Mouse (Mus musculus): ENCODE measurements around the gene Mycbpap.

The Mycbpap gene

GRCm38 (mm10) chr11:94521219-94521843 lies at the start of gene Mycbpap:
Gene Mycbpap (minus strand): TSS chr11:94521742.
- DNase-seq (ENCODE audit: low spot score in 2 of 2) = peak in 1 of 2 experiments; percentile 65

DNA sequence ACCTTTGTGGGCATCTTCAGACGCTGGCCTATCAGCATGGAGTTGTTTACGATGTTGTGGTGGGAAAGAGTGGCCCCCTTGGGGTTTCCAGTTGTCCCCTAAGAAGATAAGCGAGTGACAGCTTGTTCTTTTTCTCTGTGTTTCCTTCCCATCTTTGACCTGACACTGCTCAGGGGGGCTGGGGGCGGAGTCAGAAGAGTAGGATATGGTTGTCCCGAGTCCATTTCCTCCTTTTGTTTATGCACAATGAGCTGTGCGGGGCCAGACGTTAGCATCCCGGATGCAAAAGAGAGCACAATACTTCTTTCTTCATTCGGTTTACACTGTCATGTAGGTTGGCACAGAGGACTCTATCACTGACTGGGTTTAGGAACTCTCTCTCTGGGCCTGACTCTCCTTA lies 49.1 kb upstream of the Mycbpap start:
- DNase-seq (ENCODE audit: low spot score in 2 of 2) = no peak

GRCm38 (mm10) chr11:94567326-94567725 lies 45.8 kb upstream of the Mycbpap start:
- no peak for DNase-seq (ENCODE audit: low spot score in 2 of 2)

- DNase-seq (ENCODE audit: low spot score in 2 of 2) = no peak
Observed at GRCm38 (mm10) chr11:94566534-94566933, 45.0 kb upstream of the Mycbpap start.

DNA sequence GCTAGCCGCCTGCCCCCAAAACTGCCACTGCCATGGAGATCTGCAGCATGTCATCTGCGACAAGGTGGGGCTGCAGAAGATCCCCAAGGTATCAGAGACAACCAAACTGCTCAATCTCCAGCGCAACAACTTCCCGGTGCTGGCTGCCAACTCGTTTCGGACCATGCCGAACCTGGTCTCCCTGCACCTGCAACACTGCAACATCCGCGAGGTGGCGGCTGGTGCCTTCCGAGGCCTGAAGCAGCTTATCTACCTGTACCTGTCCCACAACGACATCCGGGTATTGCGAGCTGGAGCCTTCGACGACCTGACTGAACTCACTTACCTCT lies 43.6 kb upstream of the Mycbpap start:
- DNase-seq (ENCODE audit: low spot score in 2 of 2) = no peak

DNA sequence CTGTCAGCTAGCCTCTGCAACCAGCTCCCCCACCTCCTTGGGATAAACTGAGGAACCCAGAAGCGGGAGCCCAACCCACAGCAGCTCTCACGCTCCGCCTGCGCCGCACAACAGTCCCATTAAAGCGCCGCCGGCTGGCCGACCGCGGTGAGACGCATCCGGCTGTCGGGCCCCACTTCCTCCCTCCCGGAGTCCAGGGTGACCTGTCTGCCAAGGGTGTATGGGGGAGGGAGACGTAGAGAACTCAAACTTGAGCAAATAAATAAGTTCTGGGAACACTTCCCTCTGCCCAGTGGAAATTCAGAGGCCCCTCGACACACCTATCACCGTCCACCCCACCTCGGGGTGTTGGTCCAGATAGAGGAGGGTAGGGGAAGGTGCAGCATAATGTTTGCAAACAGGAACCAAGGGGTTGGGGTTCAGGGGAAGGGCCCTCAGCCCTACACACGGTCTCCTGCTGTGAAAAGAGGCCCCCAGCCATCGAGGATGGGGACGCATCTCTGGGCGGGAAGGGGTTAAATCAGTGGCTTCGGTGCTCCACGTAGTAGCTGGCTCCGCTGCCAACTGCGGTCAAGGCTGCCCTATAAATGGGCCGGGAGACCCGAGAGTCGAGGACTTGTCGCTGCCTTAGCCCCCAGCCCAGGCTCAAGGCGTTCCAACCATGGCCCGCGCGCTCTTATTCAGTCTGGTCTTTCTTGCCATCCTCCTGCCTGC lies 43.1 kb upstream of the Mycbpap start, which contains the start of gene Chad:
Gene Chad (plus strand): TSS at position 611 of the 714 bp plus-strand sequence.
- DNase-seq (ENCODE audit: low spot score in 2 of 2) = no peak

DNA sequence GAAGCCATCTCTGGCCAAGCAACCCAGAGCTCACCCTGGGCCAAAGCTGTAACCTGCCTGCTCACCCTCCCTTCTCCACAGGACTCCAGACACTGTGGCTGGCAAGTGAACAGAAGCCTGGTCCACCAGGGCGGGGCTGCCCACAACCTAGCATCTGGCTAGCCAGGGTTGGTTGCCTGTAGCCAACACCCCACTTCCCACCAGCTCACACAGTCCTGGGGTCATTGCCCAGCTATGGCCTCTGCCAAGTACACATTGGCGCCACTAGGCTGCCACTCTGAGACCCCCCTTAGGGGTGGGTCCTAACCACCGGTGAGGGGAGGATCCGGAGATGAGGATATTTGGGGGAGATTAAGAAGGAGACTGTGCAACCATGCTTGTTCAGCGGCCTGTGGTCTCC lies 42.3 kb upstream of the Mycbpap start:
- DNase-seq (ENCODE audit: low spot score in 2 of 2) = no peak

DNA sequence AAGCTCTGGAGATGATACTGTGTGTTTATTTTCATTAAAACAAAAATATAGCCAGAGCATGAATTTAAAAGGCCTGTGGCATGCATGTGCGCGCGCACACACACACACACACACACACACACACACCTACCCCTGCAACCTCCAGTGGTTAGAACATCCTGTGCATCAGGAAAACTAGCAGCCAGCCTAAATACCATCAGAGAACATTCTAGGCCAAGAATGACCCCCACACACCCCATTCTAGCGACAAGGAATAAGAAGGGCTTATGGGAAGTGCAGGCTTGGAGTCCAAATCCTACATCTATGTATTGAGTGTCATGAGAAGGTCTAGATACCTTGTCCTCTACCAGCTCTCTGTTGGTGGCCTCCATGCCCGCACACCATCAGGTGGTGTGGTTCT lies 41.8 kb upstream of the Mycbpap start:
- no peak for DNase-seq (ENCODE audit: low spot score in 2 of 2)

GRCm38 (mm10) chr11:94558226-94558625 lies 36.7 kb upstream of the Mycbpap start:
- no peak for DNase-seq (ENCODE audit: low spot score in 2 of 2)

- no peak for DNase-seq (ENCODE audit: low spot score in 2 of 2)
Observed at GRCm38 (mm10) chr11:94550442-94550744, 28.9 kb upstream of the Mycbpap start.

GRCm38 (mm10) chr11:94549691-94550441 lies 28.3 kb upstream of the Mycbpap start:
- DNase-seq (ENCODE audit: low spot score in 2 of 2) = no peak

GRCm38 (mm10) chr11:94548888-94549690 lies 27.5 kb upstream of the Mycbpap start, which contains the start of gene Rsad1:
Gene Rsad1 (minus strand): TSS chr11:94549255.
- peak; percentile 87 to 97 for DNase-seq (ENCODE audit: low spot score in 2 of 2)

DNA sequence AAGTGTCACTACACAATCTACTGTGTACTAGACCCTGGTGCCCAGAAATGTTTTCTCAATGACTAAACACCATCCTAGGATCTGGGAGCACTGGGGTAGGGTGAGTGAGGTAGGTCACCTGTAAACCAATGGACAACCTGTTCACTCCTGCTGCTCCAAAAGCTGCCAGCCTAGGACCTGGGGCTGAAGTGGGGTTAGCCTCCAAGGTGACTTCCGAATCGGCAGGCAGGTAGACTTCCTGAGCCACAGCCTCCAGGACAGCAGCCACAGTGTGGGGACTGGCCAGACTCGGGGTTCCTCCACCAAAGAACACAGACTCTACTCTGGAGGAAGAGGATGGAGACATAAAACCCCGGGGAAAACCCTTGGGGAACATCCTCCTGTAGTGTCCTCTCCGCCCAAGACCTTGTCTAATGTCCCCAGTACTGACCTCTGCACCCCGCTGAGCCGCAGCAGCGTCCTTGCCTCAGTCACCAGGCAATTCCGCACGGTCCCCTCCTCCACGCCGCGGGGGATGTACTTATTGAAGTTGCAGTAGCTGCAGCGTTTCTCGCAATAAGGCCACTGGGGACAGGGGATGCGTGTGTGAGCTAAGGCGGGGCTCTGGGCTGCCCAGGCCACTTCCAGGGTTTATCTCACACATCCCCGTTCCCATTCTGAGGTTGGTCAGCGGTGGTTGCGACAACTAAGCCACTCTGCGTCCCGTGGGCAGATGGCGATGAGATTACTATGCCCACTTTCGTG lies 26.7 kb upstream of the Mycbpap start:
- DNase-seq (ENCODE audit: low spot score in 2 of 2) = peak in 1 of 2 experiments; percentile 64

- DNase-seq (ENCODE audit: low spot score in 2 of 2) = no peak
Observed at GRCm38 (mm10) chr11:94547271-94547670, 25.7 kb upstream of the Mycbpap start.

DNA sequence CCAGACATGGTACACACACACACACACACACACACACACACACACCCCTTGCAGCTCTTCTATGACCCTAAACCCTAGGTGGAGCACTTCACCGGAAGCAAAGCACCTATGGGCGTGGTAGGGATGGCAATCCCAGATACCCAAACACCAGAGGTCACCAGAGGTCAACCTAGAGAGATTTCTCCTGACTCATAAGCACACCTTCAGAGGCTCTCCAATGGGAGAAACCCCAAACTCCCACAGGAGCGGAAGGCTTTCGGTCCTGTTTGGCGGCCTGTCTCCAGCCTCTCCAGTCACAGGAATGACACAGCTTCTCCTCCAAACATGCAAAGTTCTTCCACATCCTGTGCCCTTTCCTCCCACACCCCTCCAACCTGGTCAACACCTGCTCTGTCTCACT lies 24.8 kb upstream of the Mycbpap start:
- DNase-seq (ENCODE audit: low spot score in 2 of 2) = no peak

DNA sequence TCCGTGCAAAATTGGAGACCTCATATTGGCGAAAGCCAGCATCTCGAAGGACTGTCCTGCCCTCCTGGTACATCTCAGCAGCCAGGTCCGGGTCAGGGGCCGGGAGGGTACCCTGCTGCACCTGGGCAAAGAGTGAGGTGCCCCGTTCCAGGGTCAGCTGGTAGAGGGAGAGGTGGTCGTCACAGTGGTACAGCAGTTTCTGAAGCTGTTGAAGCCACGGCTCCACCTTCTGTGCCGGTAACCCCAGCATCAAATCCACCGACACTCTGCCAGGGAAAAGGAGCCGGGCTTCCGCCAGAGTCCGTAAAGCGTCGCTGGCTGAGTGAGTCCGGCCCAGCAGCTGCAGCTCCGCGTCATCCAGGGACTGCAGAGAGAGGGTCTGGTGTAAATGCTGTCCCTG lies 22.9 kb upstream of the Mycbpap start:
- DNase-seq (ENCODE audit: low spot score in 2 of 2) = peak in 1 of 2 experiments; percentile 28

- peak; percentile 65 to 97 for DNase-seq (ENCODE audit: low spot score in 2 of 2)
Observed at GRCm38 (mm10) chr11:94543932-94544331, 22.4 kb upstream of the Mycbpap start.

GRCm38 (mm10) chr11:94543344-94543743 lies 21.8 kb upstream of the Mycbpap start:
- DNase-seq (ENCODE audit: low spot score in 2 of 2) = no peak

DNA sequence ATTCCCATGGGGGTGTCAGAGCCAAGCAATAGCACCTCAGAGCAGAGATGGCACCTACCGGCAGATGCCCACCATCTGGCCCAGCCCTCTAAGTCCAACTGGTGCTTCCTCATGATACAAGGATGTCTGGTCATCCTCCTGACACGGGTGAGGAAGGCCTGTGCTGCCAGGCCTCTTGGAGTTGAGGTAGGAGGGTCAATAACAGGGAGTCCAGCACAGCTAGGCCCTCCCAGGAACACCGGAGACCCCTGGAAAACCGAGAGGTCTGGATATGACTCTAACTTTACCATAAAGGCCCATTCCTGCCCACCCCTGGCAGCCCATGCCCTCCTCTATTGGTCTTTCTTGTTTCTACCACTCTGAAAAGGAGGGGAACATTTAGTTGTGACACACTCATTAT lies 20.9 kb upstream of the Mycbpap start:
- DNase-seq (ENCODE audit: low spot score in 2 of 2) = no peak

GRCm38 (mm10) chr11:94539761-94540160 lies 18.2 kb upstream of the Mycbpap start:
- no peak for DNase-seq (ENCODE audit: low spot score in 2 of 2)

DNA sequence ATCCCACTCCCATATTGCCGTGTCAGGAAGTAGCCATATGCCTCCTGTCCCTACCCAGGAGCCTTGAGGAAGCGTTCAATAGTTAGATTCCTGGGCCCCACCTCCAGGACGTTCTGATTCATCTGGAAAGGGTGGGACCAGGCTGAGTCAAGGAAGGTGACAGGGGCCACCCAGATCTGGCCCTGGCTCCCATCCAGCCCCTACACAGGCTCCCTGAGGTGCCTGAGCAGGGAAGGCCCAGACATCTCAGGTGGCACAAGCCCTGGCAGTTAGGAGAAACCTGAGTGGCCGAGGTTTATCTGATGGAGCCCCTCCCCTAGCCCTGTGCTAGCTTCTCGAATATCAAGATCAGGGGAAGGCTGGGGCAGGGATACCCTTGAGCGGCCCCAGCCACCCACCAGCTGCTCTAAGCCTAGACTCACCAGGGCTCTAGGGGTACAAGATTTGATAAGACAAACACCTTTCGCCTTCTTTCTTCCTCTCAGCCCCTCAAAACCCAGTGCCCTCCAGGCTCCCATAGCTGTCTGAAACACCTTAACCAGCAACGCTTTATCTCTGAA lies 17.3 kb upstream of the Mycbpap start:
- no peak for DNase-seq (ENCODE audit: low spot score in 2 of 2)

All from left cerebral cortex, adult 9 months (tissue).